Mouse (Mus musculus) Muller cell, postnatal 12 days (primary cell): ENCODE measurements around the gene Lrmda.
A peak's percentile ranks its signal among the peaks of the same experiment; 100 is the strongest.

Experiments
- DNase-seq: peaks from one replicate; pipeline ENCODE4 v3.0.0-alpha.2; 2015; ENCODE audit errors: inconsistent ontology term

Lrmda gene

DNA sequence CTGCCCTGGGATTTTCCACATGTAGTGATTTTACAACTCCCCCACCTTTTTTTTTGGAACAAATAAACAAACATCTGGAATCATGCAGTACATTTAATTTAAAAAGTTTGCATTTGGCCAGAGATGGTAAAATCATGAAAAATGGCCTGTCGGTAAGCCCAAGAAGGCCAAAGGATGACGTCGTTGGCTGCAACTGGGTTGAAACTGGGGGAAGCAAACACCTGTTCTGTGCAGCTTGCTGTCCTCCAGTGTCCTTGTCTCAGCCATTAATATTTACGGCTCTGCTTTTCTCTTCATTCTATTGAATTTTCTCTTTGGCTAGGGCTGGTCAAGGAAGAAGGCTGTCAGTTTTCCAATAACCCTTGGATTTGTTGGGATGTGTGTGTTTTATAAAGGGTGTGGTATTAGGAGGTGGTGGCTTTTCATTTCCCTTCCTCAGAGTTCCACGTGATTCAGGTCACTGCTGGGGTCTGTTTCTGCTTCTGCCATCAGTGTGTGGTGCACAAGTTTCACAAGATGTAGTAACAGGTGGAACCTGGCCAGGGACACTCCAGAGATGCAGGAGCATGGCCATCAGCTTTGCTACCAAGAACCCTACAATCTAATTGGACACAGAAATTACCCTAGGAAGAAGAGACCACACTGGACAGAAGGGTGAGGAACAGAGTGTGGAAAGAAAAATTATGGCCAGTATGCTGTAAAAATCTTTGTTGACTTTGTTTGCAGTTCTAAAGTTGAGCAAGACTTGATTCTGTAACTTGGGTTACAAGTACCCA lies 827.7 kb downstream of the Lrmda start:
- DNase-seq = no peak

DNA sequence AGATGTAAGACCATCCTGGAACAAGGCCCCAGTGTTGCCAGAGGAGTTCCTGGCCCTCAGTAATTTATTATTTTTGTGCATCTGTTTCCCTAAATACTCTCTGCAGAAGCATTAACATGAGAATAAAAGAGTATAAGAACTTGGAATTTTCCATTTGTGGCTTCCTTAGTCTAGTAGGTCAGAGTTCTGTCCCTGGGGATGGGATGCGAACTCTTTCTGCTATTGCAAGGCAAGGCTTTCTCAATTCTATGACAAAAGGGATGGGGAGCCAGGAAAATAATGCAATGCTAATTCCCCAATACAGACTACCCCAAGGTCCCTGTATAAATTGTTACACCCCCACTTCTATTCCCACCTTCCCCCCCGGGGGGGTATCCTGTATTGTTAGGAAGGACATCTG lies 829.6 kb downstream of the Lrmda start:
- no peak for DNase-seq

DNA sequence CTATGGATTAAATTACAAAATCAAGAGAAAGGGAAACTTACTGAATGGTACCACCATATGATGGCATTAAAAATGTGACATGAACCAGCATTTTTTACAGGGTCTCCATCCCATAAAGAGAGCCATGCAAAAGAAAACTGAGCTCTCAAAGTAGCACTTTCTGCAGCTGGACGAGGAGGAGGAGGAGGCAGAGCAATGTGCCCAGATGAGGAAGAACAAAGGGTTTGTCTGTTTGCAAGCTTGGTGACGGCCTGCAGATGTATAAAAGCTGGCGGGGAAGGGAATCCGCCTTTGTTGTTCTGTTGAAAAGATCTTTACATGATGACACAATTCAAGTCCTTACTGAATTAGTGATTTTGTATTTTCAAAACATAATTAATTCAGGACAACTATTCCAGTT lies 841.1 kb downstream of the Lrmda start:
- DNase-seq = no peak

DNA sequence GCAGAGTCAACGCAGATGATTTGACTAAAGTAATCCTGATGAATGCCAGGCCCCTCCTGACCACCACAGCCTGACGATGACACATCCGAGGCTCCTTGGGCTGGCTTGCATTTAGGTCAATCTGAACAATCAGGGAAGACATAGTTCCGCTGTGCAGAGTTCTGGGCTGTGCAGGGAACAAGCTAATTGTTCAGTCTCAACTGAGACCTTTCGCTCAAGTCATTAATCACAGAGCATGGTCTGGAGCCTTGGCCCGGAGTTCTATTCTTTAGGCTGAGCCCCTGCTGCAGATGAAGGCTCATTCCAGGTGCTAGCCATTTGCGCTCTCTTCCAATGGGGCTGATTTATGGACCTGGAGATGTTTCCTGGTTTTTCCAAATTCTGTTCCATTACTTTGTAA lies 844.6 kb downstream of the Lrmda start:
- DNase-seq = peak; percentile 18

DNA sequence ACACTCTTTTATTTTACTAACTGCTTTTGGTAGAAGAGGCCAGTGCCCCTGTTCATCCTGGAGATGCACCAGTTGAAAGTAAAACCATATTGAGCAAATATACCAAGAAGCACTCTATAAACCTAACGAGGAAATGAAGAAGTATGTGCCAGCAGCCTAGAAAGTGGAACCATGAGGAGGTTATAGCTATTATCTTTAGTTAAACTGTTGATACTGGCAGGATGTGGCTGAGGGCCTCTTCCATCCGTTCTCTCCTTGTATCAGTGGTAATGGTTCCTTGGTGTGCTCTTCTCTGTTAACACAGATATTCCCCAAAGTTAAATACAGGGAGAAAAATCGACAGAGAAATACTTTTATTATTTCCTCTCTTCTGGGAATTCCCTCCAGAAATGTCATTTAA lies 855.1 kb downstream of the Lrmda start:
- DNase-seq = no peak

DNA sequence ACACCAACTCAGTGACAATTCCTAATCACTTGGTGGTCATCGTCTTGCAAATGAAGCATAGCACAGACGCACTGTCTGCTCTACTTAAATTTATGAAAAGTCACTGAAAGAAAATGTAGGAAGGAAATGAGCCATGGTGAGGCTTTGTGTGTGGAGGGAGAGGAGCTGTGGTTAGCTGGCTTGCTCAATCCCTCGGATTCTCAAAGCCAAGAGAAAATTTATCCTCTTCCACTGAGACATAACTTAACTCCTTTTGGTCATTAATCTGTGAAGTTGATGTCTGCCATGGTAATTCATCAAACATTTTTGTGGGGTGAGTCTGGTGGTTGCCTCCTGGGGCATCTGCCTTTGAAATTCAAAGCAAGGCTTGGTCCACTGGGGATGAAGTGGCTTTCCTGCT lies 867.7 kb downstream of the Lrmda start:
- peak; percentile 89 for DNase-seq

DNA sequence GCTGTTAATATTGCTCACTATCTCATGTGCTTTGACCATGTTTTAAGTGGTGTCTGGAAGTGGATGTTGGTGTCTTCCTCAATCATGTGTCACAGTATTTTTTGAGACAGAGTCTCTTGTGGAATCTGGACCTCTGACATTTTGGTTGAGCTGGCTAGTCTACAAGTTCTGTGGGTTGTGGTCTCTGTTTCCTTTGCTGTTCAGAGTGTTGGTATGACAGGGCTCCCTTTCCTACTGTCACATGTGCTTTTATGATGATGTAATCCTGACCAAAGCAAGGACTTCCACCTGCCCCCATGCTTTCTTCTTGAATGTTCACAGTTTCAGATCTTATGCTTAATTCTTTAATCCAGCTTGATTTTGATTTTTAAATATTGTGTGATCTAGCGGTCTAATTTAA lies 879.8 kb downstream of the Lrmda start:
- DNase-seq = peak; percentile 56

DNA sequence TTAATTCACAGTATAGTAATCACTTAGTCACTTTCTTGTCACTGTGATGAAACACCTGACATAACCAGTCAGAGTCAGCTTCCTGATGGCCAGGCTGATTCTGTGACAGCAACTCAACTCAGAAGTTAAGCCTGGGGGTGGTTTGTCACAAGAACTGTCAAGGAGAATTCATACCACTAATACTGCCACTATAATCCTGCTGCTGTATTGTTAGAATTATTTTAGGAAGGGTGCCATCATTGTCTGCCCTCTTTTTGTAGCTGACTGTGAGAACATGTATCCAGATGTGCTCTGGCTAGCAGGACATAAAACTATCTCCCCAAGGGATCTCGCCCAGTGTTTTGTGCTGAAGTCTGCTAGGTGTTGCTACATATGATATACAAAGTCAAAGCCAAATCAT lies 882.6 kb downstream of the Lrmda start:
- DNase-seq = no peak

DNA sequence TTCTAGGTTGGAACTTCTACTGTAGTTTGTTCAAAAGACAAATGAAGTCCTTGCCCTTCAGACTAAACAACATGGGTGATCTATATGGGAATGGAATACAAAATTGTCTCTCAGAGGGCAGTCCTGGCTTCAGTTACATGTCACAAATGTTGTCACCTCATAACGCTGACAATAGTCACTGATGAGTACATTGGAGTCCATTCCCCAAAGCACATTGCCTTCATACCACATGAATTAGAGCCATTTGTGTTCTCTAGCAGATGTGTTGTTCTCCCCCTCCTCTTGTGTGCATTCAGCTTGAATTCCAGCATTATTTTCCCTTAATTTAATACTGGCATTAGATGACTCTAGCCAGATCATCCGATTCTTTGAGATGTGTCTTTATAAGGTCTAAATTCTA lies 883.4 kb downstream of the Lrmda start:
- no peak for DNase-seq

DNA sequence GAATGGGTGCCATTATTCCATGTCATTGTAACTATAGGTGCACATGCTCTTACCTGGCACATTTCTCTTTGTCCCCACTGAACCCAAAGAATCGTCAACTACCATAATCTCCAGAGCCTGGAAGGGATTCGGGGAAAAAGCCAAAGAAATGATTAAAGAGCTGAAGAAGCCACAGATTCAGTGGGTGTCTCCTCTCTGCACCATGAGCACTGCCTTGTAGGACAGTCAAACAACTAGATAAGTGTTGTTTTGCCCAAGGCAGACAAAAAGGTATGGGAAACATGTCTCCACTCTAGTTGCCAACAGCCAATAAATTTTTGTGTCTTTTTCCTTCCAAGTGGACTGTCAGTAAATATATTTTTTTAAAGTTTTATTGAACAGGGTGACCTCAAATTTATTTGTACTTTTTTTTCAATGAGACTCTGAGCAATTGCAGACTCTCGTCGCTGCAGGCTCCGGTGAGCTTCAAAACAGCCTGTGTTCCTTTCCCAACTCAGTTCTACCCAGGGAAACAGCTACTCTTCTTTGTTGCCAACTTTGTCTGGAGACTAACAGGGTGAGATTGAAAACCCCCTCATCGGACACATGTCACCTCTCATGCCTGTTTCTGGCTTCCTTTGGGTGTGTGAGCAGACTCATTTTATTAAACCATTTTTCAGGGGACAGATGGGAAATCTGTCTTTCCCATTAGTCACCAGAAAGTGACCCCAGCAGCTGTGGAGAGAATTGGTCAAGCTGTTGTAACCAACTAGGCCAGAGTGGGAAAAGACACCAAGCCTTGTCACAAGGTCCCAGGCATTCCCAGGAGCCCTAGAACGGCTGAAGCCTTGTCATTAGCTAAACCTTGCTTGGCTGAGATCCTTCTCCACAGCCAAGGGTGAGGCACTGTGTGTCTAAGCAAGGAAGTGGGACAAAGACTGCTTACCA lies 886.5 kb downstream of the Lrmda start:
- DNase-seq = no peak

DNA sequence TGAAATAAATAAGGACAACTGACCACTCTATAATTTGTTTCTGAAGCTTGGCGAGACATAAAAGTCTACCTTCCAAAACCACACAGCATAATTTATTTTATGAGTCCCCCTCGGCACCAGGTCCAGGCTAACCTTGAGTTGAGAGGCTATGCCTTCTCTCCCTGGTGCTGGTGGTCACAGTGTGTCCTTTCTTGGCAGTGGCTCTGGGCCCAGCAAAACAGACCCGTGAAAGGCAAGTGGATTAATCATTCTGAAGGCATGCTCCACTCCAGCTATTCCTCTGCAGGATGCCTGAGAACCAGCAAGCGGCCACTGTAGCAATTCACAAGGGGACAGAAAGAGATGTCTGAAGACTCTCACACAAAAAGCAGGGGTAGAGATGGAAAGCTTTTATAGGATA lies 887.2 kb downstream of the Lrmda start:
- peak; percentile 79 for DNase-seq

DNA sequence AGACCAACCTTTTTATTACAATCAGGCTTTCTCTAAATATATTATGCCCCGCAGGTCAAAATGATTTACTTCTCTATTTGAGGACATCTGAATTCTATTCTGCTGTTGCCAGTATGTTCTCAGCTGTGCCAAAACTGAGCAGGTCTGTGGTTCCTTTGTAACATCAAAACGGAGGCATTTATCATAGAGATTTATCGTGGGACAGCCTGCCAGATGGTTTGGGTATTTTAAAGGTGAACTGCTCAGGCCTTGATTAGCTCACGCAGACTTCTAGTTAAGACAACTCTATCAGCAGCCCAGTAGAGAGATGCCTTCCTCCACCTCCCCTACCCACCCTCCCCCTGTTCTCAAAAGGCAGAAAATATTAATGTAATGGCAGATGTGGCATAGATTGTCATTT lies 887.7 kb downstream of the Lrmda start:
- no peak for DNase-seq

DNA sequence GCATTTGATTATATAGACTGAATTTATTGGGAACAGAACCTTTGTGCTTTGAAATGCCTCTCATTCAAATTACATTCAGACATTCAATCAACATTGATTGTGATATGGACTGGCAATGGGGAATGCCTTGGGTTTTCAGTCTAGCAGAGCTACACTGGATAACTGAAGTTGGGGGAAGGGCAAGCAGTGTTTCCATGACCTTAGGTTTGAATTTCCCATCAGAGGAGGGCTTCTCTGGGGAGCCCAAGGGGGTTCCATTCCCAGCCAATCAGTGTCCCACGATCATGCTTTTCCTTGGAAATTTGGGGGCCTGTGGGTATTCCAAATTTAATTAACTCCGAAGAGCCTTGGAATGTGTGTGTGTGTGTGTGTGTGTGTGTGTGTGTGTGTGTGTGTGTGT lies 888.5 kb downstream of the Lrmda start:
- DNase-seq = no peak

DNA sequence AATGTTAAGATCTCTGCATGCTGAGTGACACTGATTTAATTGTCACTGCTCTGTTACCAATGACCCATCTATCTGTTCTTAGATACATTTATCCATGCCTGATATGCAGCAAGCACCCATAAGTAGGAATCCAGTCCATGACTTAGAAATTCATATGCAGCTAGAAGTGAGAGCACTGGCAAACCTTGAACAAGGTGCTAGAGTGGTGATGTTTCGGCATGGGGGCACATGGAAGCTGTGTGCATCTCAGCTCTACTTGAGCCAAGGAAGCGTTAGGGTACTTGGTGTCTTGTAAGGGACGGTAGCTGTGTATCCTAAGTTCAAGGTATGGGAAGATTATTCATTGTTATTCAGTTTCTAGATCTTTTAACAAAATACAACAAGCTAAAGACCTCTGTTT lies 896.0 kb downstream of the Lrmda start:
- DNase-seq = no peak

DNA sequence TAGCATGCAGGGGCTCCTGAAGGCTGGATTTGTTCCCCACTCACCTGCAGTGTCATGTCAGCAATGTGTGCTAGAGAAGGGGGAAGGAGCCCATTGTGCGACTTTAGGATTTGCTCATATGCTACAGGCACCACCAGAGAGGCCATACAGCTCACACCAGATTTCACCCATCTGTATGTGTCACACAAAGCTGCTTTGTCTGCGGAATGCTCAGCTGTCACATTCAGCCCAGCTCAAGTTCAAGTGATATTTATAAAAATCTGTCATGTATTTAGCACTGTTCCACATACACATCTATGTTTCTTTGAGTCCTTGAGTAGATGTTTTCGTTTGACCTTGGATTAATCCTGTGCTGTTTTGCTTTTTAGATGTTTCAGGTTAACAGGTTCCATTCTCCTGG lies 899.0 kb downstream of the Lrmda start:
- DNase-seq = no peak

DNA sequence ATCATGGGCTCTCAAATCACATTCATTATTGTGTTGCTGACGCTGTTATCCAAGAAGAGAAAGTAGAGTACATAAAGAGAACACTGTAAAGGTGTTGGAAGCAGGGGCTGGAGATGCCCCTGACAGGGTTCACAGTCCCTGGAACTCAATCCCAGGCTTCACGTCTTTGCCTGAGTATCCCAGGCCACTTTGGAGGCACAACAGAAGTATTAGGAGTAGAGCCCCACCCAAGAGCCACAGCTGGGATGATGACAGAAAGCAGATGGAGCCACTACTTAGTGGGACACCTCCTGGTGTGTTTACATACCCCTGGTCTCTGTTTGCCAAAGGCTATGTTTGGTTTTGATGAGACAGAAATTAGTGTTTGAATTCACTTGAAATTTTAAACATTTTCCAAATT lies 899.4 kb downstream of the Lrmda start:
- DNase-seq = no peak

DNA sequence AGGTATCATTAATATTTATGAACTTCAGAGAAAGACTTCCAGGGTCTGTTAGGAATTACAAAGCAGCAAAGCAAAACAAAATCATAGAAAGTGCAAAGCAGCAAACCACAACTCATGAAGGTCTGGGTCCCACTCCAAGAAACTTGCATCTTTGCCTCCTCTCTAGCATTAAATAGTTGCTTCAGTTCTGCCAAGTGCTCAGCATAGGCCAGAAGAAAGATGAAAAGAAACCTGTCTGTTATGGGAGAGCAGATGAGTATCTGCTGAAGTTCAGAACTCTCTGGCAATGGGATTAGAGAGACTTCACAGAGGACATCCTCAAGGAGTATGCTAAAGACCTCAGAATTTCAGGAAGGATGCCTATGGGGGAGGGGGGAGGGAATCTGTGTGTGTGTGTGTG lies 901.6 kb downstream of the Lrmda start:
- no peak for DNase-seq

DNA sequence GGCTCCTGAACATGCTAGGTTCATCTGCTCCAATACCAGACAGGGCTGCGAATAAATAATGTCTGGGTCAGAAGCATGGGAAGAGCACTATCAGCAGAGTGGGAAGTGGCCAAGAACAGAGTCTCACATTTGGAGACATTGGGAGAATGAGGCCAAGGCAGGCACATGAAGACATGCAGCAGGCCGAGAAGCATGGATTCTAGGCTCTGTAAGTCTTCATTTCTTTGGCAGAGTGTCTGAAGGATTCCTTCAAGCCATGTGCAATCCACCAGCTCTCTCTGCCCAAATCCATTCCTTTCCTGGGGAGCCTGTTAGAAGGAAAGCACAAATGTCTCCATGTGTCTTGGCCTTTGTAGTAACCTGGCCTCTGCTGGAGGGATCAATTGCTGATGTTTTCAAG lies 902.3 kb downstream of the Lrmda start:
- DNase-seq = no peak

DNA sequence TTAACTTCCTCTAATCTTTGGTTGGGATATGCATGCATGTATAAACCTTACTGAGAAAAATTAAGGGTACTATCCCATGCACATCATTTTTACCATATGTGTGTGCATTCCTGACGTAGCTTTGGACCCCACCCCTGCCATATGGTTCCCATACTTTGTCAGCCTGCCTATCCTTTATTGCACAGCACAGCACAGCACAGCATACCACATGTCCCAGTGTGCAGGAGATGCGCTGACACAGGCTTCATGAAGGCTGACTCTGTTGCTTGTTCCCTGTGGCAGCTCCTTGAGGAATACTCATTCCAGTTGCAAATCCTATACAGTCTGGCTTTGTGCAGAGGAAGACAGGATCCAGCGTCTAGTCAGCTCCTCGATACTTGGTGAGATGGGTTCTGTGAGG lies 903.1 kb downstream of the Lrmda start:
- no peak for DNase-seq

DNA sequence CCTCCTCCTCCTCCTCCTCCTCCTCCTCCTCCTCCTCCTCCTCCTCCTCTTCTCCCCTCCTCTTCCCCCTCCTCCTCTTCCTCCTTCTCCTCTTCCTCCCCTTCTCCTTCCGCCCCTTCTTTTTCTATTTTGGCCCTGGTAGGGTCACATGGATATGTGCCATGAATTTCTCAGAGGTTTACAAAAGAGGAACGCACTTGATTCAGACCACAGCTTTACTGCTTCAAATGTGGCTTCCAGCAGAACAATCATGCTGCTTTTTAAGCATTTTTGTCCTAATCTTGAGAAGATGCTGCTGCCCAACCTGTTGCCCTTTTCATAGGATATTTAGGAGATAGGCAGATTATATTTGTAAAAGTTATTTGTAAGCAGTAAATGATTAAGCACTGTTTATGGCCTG lies 903.7 kb downstream of the Lrmda start:
- no peak for DNase-seq

DNA sequence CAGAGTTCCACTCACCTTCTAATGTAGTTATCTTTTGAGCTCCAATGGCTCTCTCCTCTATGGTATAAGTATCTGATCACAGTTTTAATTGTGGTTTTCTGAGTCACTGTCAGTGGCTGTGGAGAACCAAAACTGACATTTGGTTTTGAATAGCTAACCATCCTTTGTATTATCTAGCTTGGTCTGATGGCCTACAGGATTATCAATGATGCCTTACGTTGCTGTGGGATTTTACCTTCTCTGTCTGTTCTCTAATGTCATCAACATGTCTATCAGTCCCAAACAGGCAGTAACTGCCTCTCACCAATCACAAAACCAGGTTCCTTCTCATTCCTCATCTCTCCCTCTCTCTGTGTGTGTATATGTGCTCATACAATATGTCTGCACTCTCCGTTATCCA lies 908.8 kb downstream of the Lrmda start:
- no peak for DNase-seq

DNA sequence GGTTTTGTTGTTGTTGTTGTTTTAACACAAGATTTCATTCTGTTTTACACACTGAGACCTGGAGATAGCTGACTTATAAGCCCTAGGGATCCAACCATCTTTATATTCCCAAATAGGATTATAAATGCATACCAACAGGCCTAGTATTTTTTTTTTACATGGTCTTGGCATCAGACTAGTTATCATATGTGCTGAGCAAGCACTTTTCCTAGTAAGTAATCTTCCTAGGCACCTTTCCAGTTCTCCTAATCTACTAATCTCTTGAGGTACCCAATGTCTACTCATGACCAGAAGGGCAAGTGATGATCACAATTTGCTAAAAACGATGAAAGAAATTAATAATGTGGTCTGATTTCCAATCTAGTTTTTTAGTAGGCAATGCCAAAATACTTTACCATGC lies 909.2 kb downstream of the Lrmda start:
- DNase-seq = no peak

DNA sequence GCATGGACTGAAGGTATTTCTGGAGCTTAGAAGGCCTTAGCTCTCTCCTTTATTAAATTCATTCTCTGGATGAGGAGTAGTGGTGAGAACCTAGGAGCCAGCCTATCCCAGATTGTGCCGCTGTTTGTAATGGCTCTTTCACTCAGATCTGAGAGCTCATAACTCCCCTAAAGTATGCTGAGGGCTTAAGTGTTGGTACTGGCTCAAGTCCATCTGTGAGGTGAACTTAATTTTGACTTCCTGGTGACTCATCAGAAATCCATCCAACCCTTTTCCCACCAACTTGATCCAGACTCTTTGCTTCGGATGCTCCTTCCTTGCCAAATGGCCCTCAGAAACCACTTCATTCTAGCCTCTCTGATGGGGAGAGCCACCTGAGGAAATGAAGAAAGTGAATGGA lies 910.1 kb downstream of the Lrmda start:
- DNase-seq = peak; percentile 64
